Mouse (Mus musculus): ENCODE measurements around the gene Mxi1. TPM values are rescaled to one million over a fixed set of nuclear protein-coding genes. Genes with fewer than 3 reads are reported as not detected.

Gene Mxi1
- polyA plus RNA-seq, 1 experiment, result 10.9 TPM

GRCm38 (mm10) chr19:53273055-53273722 is 37.1 kb upstream of the Mxi1 start:
- H3K36me3 ChIP-seq (ENCODE audit: control insufficient read depth, insufficient read depth, low read length), result no peaks in the 10 kb centered on the region
- H3K4me3 ChIP-seq (ENCODE audit: extremely low read depth, insufficient read depth, insufficient read length), result no peak overlapping the region
- TF ChIP-seq CTCF (IDR thresholded peaks at IDR 0.05; ENCODE audit: extremely low read depth, insufficient read depth, insufficient read length, insufficient replicate concordance) (no peak), POLR2A (IDR thresholded peaks at IDR 0.05; ENCODE audit: low read depth, low read length) (no peak)
- WGBS, result 79% methylated on average over 17 of the region's 17 CpGs
- DNase-seq (ENCODE audit: low read depth in 1 of 2, low spot score in 2 of 2), result no peak
- no peak overlapping the region for H3K27ac ChIP-seq (ENCODE audit: insufficient read depth, low read length)
- H3K4me1 ChIP-seq (ENCODE audit: control insufficient read depth, insufficient read depth, insufficient read length), result no peaks in the 10 kb centered on the region
- 0 out of 2 replicates have a peak, but pooled peaks cover 2% of the 10 kb centered on the region for H3K27me3 ChIP-seq (ENCODE audit: control insufficient read depth, insufficient read depth, low read length)

DNA sequence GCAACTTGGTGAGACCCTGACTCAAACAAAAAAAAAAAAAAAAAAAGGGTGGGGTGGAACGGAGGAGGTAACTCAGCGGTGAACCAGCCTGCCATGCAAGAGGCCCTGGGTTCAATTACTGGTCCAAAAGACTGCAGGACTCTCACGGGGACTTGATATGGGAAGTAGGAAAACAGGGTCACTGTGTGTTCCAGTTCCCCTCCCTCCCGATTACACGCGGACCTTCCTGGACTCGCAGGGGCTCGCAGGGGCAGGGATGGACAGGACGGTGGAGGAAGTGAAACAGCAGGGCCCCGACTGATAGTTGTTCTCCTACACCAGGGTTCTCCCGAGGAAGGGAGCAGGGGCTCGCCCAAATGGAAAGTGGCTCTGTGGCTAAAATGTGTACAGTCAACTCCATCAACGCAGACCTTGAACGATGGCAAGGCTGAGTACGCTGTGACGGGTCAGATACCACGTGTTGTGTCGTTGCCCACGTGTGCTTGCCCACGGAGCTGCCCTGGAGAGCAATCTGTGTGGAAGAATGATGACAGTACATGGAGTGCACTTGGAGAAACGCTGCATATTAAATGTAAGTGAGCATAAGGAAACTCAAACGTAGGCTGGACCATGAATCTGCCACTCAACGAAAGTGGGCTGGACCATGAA is 36.4 kb upstream of the Mxi1 start:
- H3K4me3 ChIP-seq (ENCODE audit: extremely low read depth, insufficient read depth, insufficient read length), result no peak overlapping the region
- H3K36me3 ChIP-seq (ENCODE audit: control insufficient read depth, insufficient read depth, low read length), result no peaks in the 10 kb centered on the region
- no peak for DNase-seq (ENCODE audit: low read depth in 1 of 2, low spot score in 2 of 2)
- H3K27ac ChIP-seq (ENCODE audit: insufficient read depth, low read length), result no peak overlapping the region
- no peaks in the 10 kb centered on the region for H3K4me1 ChIP-seq (ENCODE audit: control insufficient read depth, insufficient read depth, insufficient read length)
- WGBS, result 73% methylated on average over 23 of the region's 23 CpGs
- H3K27me3 ChIP-seq (ENCODE audit: control insufficient read depth, insufficient read depth, low read length), result 0 out of 2 replicates have a peak, but pooled peaks cover 2% of the 10 kb centered on the region
- TF ChIP-seq POLR2A (IDR thresholded peaks at IDR 0.05; ENCODE audit: low read depth, low read length), result no peak
- TF ChIP-seq CTCF (IDR thresholded peaks at IDR 0.05; ENCODE audit: extremely low read depth, insufficient read depth, insufficient read length, insufficient replicate concordance), result no peak

DNA sequence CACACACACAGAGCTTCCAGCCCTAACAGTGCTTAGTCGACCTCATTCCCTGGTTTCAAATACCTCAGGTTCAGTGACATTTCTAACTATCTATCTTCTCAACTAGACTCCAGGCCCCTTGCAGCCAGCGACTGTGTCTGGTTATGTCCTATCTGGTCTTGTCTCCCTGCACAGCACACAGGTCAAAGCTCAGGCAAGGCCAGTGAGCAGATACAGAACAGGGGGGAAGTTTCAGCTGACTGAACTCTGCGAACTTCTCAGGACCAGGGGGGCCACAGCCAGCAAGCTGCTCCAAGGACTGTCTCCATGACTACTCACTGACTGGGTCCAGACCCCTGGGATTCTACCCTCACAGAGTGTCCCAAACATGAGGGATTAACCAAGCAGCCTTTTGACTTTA is 35.1 kb upstream of the Mxi1 start:
- Histone ChIP-seq H3K27ac (ENCODE audit: insufficient read depth, low read length) (no peak overlapping the region), H3K36me3 (ENCODE audit: control insufficient read depth, insufficient read depth, low read length) (no peaks in the 10 kb centered on the region), H3K27me3 (ENCODE audit: control insufficient read depth, insufficient read depth, low read length) (0 out of 2 replicates have a peak, but pooled peaks cover 2% of the 10 kb centered on the region), H3K4me3 (ENCODE audit: extremely low read depth, insufficient read depth, insufficient read length) (no peak overlapping the region), H3K4me1 (ENCODE audit: control insufficient read depth, insufficient read depth, insufficient read length) (no peaks in the 10 kb centered on the region)
- 70% methylated on average over 3 of the region's 3 CpGs for WGBS
- no peak for DNase-seq (ENCODE audit: low read depth in 1 of 2, low spot score in 2 of 2)
- TF ChIP-seq CTCF (IDR thresholded peaks at IDR 0.05; ENCODE audit: extremely low read depth, insufficient read depth, insufficient read length, insufficient replicate concordance) (no peak), POLR2A (IDR thresholded peaks at IDR 0.05; ENCODE audit: low read depth, low read length) (no peak)

- no peak overlapping the region for H3K4me3 ChIP-seq (ENCODE audit: extremely low read depth, insufficient read depth, insufficient read length)
- WGBS, result 85% methylated on average over 19 of the region's 19 CpGs
- no peak overlapping the region for H3K27ac ChIP-seq (ENCODE audit: insufficient read depth, low read length)
- no peak for TF ChIP-seq CTCF (IDR thresholded peaks at IDR 0.05; ENCODE audit: extremely low read depth, insufficient read depth, insufficient read length, insufficient replicate concordance)
- TF ChIP-seq POLR2A (IDR thresholded peaks at IDR 0.05; ENCODE audit: low read depth, low read length), result no peak
- no peaks in the 10 kb centered on the region for H3K36me3 ChIP-seq (ENCODE audit: control insufficient read depth, insufficient read depth, low read length)
- H3K4me1 ChIP-seq (ENCODE audit: control insufficient read depth, insufficient read depth, insufficient read length), result no peaks in the 10 kb centered on the region
- DNase-seq (ENCODE audit: low read depth in 1 of 2, low spot score in 2 of 2), result no peak
- no peaks in the 10 kb centered on the region for H3K27me3 ChIP-seq (ENCODE audit: control insufficient read depth, insufficient read depth, low read length)
Measured at GRCm38 (mm10) chr19:53276902-53277707, 33.2 kb upstream of the Mxi1 start.

DNA sequence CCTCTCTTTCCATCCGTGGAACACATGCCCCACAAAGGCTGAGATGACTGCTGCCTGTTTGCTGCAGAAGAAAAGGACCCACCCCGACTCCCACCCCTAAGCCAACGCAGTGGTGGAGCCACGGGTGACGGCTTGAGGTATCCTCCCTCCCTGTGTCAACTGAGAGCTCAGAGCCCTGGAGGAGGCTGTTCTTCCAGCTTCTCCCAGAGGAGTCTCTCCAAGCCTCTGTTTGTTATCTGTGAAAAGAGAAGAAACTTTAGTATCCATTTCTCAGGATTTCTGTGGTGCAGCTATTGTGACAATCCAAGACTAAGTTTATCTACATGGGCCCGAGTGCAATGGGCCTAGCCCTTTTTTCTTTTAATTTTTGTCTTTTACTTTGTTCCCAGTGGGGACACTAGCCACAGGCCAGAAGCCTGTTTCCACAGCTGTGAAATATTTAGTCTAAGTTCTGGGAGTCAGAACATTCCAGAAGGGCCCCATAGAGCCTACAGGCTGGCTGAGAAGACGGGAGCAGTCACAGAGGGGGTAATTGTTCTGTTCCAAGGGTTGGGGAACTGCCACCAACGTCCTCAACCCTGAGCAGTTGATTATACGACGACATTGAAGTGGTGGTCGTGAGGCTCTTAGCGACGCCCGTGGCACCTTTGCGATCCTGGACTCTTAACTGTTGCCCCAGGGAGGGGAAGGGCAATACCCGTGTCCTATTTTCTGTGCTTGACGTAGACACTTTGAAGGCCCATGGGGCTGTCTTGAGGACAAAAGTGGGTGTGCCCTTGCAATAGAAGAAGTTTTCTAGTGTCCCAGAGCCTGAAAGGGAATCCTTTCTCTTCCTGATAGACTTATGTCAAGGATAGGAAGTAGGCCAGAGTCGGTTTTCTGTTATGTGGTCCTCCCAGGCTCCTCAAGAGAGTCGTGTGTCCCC is 31.6 kb upstream of the Mxi1 start:
- no peak for TF ChIP-seq POLR2A (IDR thresholded peaks at IDR 0.05; ENCODE audit: low read depth, low read length)
- no peak for TF ChIP-seq CTCF (IDR thresholded peaks at IDR 0.05; ENCODE audit: extremely low read depth, insufficient read depth, insufficient read length, insufficient replicate concordance)

DNA sequence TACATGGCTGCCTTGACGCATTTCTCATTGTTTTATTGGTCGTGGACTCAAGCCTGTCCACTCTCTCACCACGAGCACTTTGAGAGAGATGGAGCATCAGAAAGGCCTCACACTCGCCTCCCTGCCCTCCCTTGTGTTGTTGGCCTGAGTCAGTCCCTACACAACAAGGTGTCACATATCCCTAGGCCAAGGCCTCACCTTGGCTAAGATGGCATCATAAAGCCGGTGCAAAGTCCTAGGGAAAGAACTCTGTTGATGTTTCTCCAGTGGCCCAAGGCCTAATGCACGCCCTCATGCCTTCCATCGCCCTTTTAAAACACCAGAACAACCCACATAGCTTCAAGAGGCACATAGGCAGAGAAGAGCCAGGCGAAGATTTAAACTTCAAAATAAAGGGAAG is 30.1 kb upstream of the Mxi1 start:
- DNase-seq (ENCODE audit: low read depth in 1 of 2, low spot score in 2 of 2), result no peak
- WGBS, result 88% methylated on average over 8 of the region's 8 CpGs
- Histone ChIP-seq H3K4me1 (ENCODE audit: control insufficient read depth, insufficient read depth, insufficient read length) (no peaks in the 10 kb centered on the region), H3K36me3 (ENCODE audit: control insufficient read depth, insufficient read depth, low read length) (no peaks in the 10 kb centered on the region), H3K27ac (ENCODE audit: insufficient read depth, low read length) (no peak overlapping the region), H3K27me3 (ENCODE audit: control insufficient read depth, insufficient read depth, low read length) (no peaks in the 10 kb centered on the region), H3K4me3 (ENCODE audit: extremely low read depth, insufficient read depth, insufficient read length) (no peak overlapping the region)
- TF ChIP-seq POLR2A (IDR thresholded peaks at IDR 0.05; ENCODE audit: low read depth, low read length) (no peak), CTCF (IDR thresholded peaks at IDR 0.05; ENCODE audit: extremely low read depth, insufficient read depth, insufficient read length, insufficient replicate concordance) (no peak)

More for the DNA sequence above, 31.6 kb upstream of the Mxi1 start:
- Histone ChIP-seq H3K4me3 (ENCODE audit: extremely low read depth, insufficient read depth, insufficient read length) (no peak overlapping the region), H3K36me3 (ENCODE audit: control insufficient read depth, insufficient read depth, low read length) (no peaks in the 10 kb centered on the region), H3K27ac (ENCODE audit: insufficient read depth, low read length) (no peak overlapping the region), H3K27me3 (ENCODE audit: control insufficient read depth, insufficient read depth, low read length) (no peaks in the 10 kb centered on the region), H3K4me1 (ENCODE audit: control insufficient read depth, insufficient read depth, insufficient read length) (no peaks in the 10 kb centered on the region)
- DNase-seq (ENCODE audit: low read depth in 1 of 2, low spot score in 2 of 2), result no peak
- 85% methylated on average over 19 of the region's 19 CpGs for WGBS

Data from spleen, adult 2 months (tissue).